Mouse (Mus musculus): ENCODE measurements at regions not wholly inside any gene's neighbourhood (a gene's known extent, or its start where the extent isn't known, plus 50 kb on each side); places are given as distances from the start of the nearest gene placed in this dataset.

DNA sequence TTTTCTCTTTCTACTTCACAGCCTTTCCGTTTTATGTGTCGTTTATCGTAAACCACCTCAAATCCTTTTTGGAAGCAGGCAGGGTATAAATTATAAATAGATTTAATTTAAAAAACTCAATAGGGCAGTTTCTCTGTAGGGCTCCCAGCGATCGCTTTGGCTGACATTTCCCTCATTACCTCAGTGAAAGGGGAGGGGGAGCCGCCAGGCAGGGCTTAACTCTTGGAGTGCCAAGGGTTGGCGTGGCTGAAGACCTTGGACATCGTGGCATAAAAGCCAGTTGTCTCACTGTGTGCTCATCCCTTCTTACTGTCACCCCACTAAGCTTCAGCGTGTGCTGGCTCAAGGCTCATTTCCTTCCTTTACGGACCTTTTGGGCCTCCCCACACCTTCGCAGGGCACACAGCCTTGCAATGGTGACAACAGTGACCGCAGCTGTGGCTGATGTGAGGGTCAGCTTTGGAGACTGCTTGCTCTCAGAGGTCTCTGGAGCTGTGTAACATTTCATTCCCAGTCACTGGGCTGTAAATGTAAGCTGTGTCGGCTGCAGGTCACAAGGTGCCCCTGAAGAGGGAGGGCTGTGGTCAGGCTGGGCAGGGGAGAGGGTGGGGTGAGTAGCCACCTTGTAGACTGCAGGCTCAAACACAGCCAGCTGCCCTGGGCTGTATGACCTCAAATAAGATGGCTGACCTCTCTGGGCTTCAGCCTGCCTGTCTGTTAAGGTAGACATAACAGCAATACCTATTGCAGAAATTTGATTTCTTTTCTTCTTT is 81.6 kb upstream of the Stx16 start:
- DNase-seq: peak; percentile 49

DNA sequence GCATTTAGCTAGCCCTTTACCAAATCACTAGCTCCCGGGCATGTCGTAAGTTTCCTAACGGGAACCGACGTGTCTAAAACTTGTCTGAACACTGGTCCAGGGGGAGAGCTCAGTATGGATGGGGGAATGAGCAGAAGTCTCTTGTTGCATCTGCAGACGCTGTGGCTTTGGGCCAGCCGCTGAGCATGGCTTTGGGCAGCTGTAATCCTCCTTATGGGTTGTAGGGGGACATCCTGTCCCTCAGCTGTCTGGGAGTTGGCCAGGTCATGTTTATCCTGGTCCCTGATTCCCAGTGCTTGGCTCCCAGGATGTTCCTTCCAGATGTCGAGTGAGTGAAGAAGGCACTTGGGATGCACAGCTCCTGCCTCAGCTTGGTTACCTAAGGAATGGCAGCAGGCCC is 71.4 kb upstream of the Stx16 start:
- no peak for DNase-seq

DNA sequence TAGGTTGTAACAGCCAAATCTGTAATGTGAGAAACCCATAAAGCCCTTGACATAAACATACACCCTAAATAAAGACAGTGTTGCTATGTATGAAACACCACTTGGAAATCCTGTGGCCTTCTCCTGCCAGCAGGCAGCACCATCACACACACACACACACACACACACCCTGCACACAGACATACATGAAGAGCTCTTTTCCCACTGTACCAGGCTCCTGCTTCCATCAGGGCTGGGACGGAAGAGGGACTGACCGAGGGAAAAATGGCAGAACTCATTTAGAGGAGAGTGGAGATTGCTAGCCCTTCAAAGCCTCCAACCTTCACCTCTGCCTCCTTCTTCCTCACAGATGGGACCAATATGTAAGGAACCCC is 68.1 kb upstream of the Stx16 start:
- DNase-seq: no peak

DNA sequence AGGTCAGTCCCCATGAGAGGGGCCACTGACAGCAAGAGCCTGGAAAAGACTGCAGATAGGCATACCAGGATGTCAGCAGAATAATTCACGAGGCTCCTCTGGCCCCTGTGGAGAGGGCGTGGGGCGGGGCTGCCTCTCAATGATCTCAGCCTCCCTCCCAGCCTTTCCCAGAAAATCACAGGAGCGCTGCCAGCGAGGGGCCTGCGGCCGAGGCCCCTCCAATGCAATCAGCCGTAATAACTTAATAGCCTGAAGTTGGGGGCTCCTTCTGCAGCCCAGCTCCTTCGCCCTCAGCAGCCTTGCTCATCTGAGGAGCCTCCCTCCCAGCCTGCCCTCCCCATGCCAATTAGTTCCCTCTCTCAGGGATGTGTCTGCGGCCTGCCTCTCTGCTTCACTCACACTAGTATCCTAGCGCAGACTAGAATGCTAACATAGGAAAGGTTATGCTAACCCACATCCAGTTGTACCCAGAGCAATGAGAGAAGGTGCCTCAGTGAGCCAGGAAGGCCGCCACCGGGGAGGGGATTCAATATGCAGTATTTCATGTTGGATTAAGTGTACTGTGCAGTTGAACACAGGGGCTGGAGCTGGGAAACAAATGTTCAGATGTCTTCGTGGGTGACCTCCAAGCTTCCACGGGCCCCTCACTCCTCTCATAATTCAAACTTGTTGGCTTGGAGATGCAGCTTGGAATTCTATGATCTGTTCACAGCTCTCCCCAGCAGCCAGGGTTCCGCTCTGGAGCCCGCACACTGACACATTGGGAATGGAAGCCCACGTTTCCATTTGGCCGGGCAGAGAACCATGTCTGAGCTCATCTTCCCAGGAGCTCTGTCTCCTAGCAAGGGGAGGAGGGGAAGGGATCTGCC is 67.5 kb upstream of the Stx16 start:
- no peak for DNase-seq

DNA sequence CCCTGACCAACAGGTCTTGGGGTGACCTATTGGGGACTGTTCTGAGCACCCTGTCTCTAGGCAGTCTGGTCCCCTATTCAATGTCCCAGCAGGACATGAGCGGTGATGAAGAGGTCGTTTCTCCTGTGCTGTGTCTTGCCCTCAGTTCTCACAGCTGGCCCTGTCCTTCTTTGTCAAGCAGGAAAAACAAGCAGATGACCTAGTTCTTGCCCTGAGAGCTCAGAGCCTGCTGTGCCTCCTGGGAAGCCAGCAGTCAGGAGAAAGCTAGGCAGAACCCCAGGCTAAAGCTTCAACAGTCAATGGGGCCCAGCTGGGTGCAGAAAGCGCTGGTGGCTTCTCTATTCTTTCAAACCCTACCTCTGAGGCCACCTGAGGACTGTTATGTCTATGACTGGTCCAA is 66.1 kb upstream of the Stx16 start:
- DNase-seq: no peak

DNA sequence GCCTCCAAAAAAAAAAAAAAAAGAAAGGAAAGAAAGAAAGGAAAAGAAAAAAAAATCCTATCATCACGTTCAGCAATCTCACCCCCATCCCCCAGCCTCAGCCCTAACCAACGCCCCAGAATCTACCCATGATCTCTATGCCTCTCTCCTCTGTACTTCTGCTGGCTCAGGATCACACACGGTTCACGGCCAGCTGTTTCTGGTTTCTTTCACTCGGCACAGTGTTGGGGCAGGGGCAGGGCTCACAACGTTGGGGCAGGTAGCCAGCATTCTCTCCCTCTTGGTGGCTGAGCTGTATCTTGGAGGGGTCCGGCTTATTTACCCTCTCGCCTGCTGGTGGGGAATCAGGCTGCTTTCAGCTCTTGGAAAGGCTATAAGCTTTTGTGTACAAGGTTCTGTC is 64.7 kb upstream of the Stx16 start:
- DNase-seq: no peak

DNA sequence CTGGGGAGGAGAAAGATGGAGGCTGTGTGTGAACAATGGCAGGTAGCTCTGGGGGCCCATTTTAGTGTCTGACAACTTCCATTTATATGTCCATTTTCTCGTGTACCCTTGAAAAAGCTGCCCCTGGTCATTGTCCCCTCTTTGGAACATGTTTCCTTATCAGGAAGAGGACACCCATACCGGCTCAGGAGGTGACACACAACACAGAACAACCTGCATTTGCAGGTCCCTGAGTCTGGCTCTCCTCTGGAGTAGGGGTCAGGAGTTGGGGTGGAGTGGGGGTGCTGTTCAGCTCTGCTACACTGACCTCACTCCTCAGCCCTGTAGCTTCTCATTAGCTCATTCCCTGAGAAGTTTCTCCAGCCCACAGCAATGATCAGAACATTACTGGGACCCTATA is 61.7 kb upstream of the Stx16 start:
- DNase-seq: no peak

DNA sequence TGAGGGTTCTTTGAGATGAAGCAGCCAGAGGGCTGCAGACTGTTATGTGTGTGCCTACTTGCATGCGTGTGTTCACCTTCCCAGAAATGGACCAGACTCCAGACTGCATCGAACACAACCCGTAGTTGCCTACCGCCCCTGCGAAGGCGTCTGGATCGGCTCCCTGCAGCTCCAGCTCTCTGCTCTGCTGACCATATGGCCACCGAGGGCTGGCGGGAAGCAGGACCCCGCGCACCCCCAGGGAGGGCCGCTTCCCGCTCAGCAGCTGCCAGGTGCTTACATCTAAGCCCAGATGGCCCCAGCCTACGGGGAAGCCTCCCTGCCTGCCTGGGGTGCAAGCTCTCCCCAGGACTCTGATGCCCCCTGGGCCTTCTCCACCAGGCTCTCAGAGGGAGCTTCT is 60.8 kb upstream of the Stx16 start:
- DNase-seq: no peak

DNA sequence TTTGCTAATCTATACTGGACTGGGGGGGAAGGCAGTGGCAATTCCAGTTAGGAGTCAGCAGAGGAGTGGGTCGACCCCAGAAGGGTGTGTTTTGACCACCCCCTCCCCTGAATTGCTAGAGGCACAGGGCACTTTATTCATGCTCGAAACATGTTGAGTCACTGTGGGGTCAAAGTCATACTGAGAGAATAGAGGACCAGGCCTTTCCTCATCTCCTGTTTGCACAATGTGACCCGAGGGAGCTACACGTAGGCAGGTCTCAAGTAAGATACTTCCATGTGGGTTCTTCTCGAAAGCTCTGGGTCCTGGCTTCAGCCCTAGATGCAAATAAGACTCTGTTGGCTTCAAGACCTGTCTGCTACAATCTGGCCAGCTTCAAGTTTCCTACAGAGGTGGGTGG is 60.0 kb upstream of the Stx16 start:
- no peak for DNase-seq

DNA sequence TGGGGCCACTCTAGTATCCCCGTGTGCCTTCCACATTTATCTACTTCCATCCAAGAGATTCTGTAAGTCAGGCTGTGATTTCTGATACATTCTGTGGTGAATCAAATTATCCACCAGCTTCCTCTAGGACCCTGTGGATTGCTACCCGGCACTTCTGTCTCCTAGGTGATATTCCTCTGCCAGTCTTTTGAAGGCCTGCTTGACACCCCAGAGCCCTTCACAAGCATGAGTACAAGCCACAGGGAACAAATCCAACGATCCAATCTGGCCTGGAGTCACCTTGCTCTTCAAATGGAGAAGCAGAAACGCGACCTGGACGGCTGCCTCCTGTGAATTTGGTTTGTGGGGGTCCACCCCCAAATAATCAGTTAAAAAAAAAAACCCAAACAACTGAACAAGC is 59.1 kb upstream of the Stx16 start:
- DNase-seq: no peak

DNA sequence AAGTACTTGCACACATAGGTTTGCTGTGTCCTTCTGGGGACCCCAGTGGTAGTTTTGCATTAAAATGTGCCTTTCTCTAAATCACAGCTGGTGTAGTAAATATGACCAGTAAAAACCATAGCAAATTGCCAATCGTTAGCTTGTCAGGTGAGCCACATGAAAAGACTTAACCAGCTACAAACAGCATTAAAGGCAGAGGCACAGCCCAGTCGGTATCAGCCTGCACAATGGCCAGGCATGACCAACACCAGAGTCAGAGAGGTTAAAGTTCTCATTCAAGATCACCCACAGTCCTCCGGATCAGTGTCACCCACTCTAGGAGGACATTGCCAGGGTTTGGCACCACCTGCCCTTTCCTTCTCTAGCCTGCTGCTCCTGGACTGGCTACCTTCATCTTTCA is 58.5 kb upstream of the Stx16 start:
- no peak for DNase-seq

DNA sequence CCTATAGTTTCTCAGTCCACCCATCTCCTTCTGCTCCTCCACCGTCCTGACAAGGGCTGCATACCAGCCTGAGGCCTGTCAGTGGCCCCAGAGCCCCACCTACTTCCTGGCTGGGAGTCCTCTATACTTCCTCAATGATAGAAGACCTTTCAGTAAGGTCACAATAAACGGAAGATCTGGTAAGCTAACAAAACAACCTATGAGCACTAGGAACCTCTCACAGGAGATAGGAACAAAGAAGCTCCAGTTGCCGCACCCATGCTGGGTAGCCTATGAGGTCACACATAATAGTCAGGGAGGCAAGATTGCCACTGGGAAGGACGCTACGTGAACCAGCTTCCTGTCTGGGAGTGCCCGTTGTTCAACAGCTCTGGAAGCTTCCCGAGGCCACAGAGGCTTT is 58.1 kb upstream of the Stx16 start:
- DNase-seq: no peak

DNA sequence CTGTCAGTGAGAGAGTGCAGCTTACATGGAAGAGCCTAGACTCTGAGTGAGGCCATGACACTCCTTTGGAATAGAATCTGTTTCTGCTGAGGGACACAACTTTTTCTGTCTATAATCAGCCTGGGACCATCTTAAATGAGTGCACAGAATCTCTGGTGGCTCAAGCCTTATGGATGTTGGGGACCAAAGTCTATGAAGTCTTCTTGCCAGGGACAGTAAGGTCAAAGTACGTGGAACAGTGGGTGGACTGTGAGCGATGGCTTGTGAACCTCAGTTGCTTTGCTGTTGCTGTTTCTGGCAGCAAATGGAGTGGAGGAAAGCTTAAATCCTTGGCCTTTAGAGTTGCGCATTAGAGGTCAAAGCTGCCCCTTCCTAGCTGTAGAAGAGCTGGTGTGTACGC is 57.1 kb upstream of the Stx16 start:
- DNase-seq: no peak

DNA sequence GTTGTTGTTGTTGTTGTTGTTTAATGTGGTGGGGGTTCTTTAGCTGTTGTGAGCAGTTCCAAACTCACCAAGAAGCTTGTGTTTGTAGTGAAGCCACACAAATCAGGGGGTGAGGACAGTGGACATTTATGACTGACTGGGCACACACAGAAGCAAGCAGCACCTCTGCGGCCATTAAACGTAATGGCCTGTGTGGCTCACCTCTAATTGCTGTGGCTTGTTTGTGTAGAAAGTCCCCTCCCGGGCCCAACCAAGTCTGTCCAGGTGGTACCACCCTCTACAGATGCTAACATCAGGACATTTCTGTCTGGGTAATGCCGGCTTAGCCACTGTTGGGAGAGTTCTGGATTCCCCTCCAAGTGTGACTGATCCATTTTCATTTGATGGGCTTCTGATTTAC is 56.1 kb upstream of the Stx16 start:
- no peak for DNase-seq

DNA sequence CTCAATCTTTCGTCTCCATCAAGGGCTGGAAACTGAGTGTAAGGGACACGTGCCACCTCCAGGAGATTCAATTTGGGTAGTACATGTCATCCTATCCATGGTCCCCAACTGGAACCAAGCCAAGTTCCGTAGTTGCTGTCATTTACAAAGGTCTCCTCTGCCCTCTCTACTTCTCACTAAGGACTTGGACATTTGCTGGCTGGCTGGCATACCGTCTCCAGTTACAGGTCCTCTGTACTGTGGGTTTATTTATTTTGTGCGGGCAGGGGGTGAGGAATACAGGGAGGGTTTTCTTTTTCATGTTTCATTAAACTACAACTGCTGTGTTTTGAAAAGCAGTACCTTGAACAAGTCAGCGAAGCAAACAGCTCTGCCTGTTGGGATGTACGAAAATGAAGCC is 55.7 kb upstream of the Stx16 start:
- DNase-seq: no peak

DNA sequence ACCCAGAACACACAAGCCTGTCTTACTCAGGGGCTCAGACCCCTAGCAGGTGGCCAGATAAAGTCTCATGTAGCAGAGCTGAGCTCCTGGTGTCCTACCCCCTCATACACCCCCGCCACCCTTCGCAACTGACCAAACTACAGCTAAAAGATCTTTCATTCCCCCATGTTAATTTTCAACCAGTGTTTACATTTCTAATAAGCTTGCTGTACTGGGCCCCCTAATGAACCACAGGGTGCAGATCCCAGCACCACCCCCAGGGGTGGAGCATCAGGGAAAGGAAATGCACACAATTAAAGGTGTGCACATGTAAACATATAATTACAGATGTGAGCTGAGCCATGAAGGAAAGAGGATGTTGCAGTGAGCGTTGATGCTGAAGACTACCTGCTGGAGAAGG is 54.6 kb upstream of the Stx16 start:
- no peak for DNase-seq

DNA sequence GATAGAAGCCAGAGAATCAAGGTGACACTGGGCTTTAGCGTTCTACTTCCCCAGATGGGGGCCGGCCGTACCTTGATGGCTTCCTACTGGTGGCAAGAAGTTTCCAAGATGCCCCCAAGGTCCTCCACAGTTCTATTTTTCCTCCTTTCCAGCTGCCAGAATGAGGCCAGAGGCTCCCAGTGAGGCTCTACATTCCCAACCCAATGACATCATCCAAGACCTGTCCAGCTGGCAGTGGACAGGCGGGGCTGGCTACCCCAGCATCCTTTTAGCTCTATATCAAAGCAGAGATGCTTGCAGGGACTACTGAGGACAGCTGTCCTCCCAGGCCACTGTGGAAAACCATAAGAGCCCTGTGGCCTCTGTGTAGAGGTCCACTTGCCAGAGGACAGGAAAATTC is 53.8 kb upstream of the Stx16 start:
- no peak for DNase-seq

DNA sequence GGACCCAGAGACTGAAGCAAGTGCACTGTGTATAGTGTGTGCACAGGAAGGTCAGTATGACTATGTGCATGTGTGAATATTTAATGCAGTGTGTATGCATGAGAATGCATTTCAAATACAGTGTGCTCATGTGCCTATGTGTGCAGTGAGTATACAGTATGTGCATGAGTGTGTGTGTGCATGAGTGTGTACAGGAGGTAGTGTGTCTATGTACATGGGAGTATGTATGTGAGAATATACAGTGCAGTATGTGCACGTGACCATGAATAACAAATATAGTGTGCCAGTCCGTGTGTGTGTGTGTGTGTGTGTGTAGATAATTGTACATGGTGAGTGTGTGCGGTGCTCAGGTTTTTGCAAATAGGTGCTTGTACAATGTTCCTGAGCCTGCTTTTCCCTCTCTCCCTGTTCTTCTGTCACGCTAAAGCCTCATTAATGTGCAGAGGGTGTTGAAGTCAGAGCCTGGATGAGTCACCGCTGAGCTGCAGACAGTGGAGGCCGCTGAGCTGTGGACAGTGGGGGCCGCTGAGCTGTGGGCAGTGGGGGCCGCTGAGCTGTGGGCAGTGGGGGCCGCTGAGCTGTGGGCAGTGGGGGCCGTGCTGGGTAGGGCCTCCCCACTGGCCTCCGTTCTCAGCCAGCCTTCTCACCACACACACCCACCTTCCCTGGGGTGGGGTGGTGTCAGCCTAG is 50.8 kb upstream of the Stx16 start:
- no peak for DNase-seq

Measured in kidney, adult 11 months (tissue).